Mouse (Mus musculus): ENCODE data around the gene Zdhhc24.

DNA sequence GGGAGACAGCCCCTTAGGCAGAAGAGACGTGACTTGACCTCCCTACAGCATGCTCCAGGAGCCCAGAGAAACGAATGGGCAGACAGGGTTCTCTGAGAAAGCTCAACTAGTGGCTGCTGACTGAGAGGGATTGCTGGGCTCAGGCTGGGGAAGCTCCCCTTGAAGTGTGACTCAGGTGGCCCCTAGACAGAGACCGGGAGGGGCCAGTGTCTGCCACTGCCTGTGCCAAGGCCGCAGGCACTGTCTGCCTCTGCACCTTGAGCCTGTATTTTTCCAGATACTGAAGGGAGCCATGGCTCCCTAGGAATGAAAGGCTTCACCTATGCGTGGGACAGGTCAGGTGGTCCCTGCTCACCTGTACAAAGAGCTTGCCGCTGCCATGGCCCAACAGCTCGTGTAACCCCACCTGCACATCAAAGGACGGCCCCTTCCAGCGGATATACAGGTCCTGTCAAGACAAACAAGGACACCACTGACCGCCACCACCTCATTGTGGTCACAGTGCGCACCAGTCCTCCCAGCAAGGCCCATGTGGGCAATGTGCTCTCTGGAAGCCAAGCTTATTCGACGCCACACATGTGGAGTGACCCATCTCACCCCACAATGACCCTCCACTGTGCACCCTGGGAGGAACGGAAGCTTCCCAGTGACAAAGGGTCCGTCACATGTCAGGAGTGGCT lies 37.6 kb downstream of the Zdhhc24 start:
- TF ChIP-seq CTCF (IDR thresholded peaks at IDR 0.05; ENCODE audit: control insufficient read depth, insufficient read depth, insufficient read length): no peak
- no peak for TF ChIP-seq MYOD1 (IDR thresholded peaks at IDR 0.05; ENCODE audit: control insufficient read depth, insufficient read length, low read depth)

Data from C2C12 (cell line).